Mouse (Mus musculus) gastrocnemius, postnatal 4 days (tissue): ENCODE data around the gene Ankrd13c. TPM values are rescaled to one million over a fixed set of nuclear protein-coding genes. Genes with fewer than 3 reads are reported as not detected.
"Not testable (repeated sequence)": the region's sequence is repeated elsewhere in the genome, so short reads cannot be mapped to it uniquely, and the experiment has no call there.

Source experiments
- DNase-seq, 2 experiments: peaks; one replicate each; pipeline ENCODE4 v3.0.0; 2021 to 2022; ENCODE audit warnings: low spot score in 2 of 2, mixed read lengths in 2 of 2
- long read RNA-seq, 2 experiments: library from polyadenylated mRNA; stranded (forward); transcript quantifications; one replicate each; pipeline ENCODE4 v2.0.0; 2021
- total RNA-seq, 2 experiments: library from RNA; stranded (reverse); gene quantifications; 2 replicates each; pipeline ENCODE4 v1.2.3; 2021

The Ankrd13c gene
- total RNA-seq: 10 to 100 TPM; 28.9 to 32.7 TPM
- long read RNA-seq, experiment 1, transcript Ankrd13c-201 (13 exons, 3,903 nt): major isoform, 40 of 46 reads
- long read RNA-seq, experiment 1, partial matches to known transcripts: 2 of 46 reads
- long read RNA-seq, experiment 1, other reads (novel, unspliced or antisense): 3 of 46 reads
- long read RNA-seq, experiment 2, transcript Ankrd13c-201 (13 exons, 3,903 nt): major isoform, 39 of 48 reads
- long read RNA-seq, experiment 2, partial matches to known transcripts: 2 of 48 reads
- long read RNA-seq, experiment 2, other reads (novel, unspliced or antisense): 5 of 48 reads

- DNase-seq: peak; percentile 84 to 94
These were observed at the start of gene Ankrd13c for GRCm38 (mm10) chr3:157946843-157947358. TSS of gene Ankrd13c (plus strand) at chr3:157947239.

- DNase-seq: no peak
These were observed 49.4 kb upstream of the Ankrd13c start for GRCm38 (mm10) chr3:157897645-157898044.

- DNase-seq: no peak
These were observed 47.1 kb upstream of the Ankrd13c start for GRCm38 (mm10) chr3:157899986-157900385.

- no peak for DNase-seq
These were observed 45.3 kb upstream of the Ankrd13c start for GRCm38 (mm10) chr3:157901721-157902120.

GRCm38 (mm10) chr3:157908166-157908565, 38.9 kb upstream of the Ankrd13c start:
- DNase-seq: no peak

- DNase-seq: no peak
These were observed 36.8 kb upstream of the Ankrd13c start for GRCm38 (mm10) chr3:157910262-157910661.

GRCm38 (mm10) chr3:157912155-157912554, 34.9 kb upstream of the Ankrd13c start:
- DNase-seq: no peak

GRCm38 (mm10) chr3:157916336-157916735, 30.7 kb upstream of the Ankrd13c start:
- no peak for DNase-seq

GRCm38 (mm10) chr3:157921376-157921775, 25.7 kb upstream of the Ankrd13c start:
- DNase-seq: no peak

GRCm38 (mm10) chr3:157923268-157923835, 23.7 kb upstream of the Ankrd13c start:
- DNase-seq: no peak

GRCm38 (mm10) chr3:157924692-157925328, 22.2 kb upstream of the Ankrd13c start, which contains the start of gene Cth:
TSS of gene Cth (minus strand) at chr3:157925077.
- peak; percentile 55 to 77 for DNase-seq

GRCm38 (mm10) chr3:157925706-157926510, 21.1 kb upstream of the Ankrd13c start:
- no peak for DNase-seq

GRCm38 (mm10) chr3:157926761-157927160, 20.3 kb upstream of the Ankrd13c start:
- DNase-seq: no peak

GRCm38 (mm10) chr3:157928731-157929130, 18.3 kb upstream of the Ankrd13c start:
- no peak for DNase-seq

GRCm38 (mm10) chr3:157929417-157929816, 17.6 kb upstream of the Ankrd13c start:
- no peak for DNase-seq

- no peak for DNase-seq
These were observed 15.4 kb upstream of the Ankrd13c start for GRCm38 (mm10) chr3:157931592-157931991.

GRCm38 (mm10) chr3:157932074-157932473, 15.0 kb upstream of the Ankrd13c start:
- DNase-seq: no peak

- DNase-seq: not testable (repeated sequence)
These were observed 13.8 kb upstream of the Ankrd13c start for GRCm38 (mm10) chr3:157933223-157933622.

GRCm38 (mm10) chr3:157934301-157934823, 12.7 kb upstream of the Ankrd13c start:
- DNase-seq: no peak

GRCm38 (mm10) chr3:157938585-157938984, 8.5 kb upstream of the Ankrd13c start:
- DNase-seq: no peak
